ENCODE assay signal across 20 mouse cellular contexts in the genomic region with DNA sequence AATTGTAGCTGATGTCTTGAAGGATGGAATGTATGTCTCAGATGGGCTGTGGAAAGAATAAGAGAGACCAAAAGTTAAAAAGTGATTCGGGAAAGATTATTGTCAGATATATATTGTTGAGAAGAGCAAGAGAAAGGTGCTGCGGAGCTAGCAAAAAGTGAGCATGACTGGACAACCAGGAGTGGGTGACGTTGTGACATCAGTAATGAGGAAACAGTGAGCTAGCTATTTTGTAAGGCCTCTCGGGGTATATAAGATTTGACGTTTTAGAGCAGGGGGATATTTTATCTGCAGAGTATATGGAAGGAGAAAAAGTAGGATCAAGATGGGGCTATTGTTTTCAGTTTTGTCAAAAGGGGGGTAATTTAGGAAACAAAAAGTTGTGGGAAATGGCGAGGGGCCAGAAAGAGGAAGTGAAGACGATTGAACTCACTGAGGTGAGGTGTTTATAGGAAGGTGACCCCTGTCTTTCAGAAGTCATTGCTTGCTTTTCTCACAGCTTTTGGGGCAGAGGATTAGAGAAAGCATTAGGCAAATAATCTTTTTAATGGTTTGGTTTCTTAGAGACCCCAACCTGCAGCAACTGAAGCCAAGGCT. TPM values are rescaled to one million over a fixed set of nuclear protein-coding genes. Genes with fewer than 3 reads are reported as not detected.
DNase-seq lines count a peak whose midpoint lies in the region; ATAC-seq and TF ChIP-seq lines count a peak whose summit lies in the region.
"Had no signal": no experiment of that assay in that cellular context is flagged by ENCODE, and none has a peak within 500 bp of the region (broad histone marks: within the 10 kb centered on the region; RNA-seq: fewer than 3 reads in every experiment).

No protein-coding gene starts in this region.

- peaks cover 6% of the 10 kb centered on the region for H3K79me2 ChIP-seq in CH12.LX (replicated peaks; ENCODE audit: control insufficient read depth, extremely low read depth, insufficient read depth, poor library complexity, severe bottlenecking)

- H3K27me3 ChIP-seq in spleen, adult 2 months (ENCODE audit: control insufficient read depth, insufficient read depth, low read length), result no peaks in the 10 kb centered on the region
- no peaks in the 10 kb centered on the region for H3K27me3 ChIP-seq in CH12.LX (replicated peaks)
- no peaks in the 10 kb centered on the region for H3K27me3 ChIP-seq in hindbrain, embryonic 13.5 days
- H3K27me3 ChIP-seq: embryonic facial prominence, embryonic 13.5 days; forebrain, embryonic 13.5 days; heart, embryonic 13.5 days had no signal

- no peak for TF ChIP-seq RAD21 in CH12.LX (IDR thresholded peaks at IDR 0.05; ENCODE audit: low read depth, low read length)

- peak overlapping the region; percentile 46 for H3K4me2 ChIP-seq in CH12.LX (ENCODE audit: insufficient read depth, low read depth, poor library complexity, severe bottlenecking)
- no peak overlapping the region for H3K4me2 ChIP-seq in hindbrain, embryonic 13.5 days
- H3K4me2 ChIP-seq: embryonic facial prominence, embryonic 13.5 days; forebrain, embryonic 13.5 days; heart, embryonic 13.5 days; hindbrain, embryonic 14.5 days had no signal

- no peak overlapping the region for H3K4me3 ChIP-seq in spleen, adult 2 months (ENCODE audit: extremely low read depth, insufficient read depth, insufficient read length)
- H3K4me3 ChIP-seq in CH12.LX (replicated peaks in 1 of 3; ENCODE audit: low read depth in 2 of 3, low read length in 2 of 3, poor library complexity in 1 of 3), result no peak overlapping the region
- no peak overlapping the region for H3K4me3 ChIP-seq in hindbrain, embryonic 13.5 days
- H3K4me3 ChIP-seq: embryonic facial prominence, embryonic 13.5 days; forebrain, embryonic 13.5 days; heart, embryonic 13.5 days had no signal

- WGBS in spleen, adult 2 months, result 57% methylated on average over 7 of the region's 7 CpGs
- 94% methylated on average over 7 of the region's 7 CpGs for WGBS in hindbrain, embryonic 13.5 days

- peak overlapping the region; percentile 40; the same call in 1 of the 2 replicates for H3K27ac ChIP-seq in spleen, adult 2 months (ENCODE audit: insufficient read depth, low read length)
- peak overlapping the region; percentile 32 for H3K27ac ChIP-seq in CH12.LX (ENCODE audit: insufficient read depth, low read depth)
- H3K27ac ChIP-seq in hindbrain, embryonic 13.5 days, result no peak overlapping the region
- H3K27ac ChIP-seq: embryonic facial prominence, embryonic 13.5 days; forebrain, embryonic 13.5 days; heart, embryonic 13.5 days; hindbrain, embryonic 14.5 days had no signal

- no peaks in the 10 kb centered on the region for H3K9me3 ChIP-seq in CH12.LX (replicated peaks; ENCODE audit: low read length)
- no peaks in the 10 kb centered on the region for H3K9me3 ChIP-seq in hindbrain, embryonic 13.5 days
- H3K9me3 ChIP-seq: embryonic facial prominence, embryonic 13.5 days; forebrain, embryonic 13.5 days; heart, embryonic 13.5 days had no signal

- DNase-seq in spleen, adult 2 months (ENCODE audit: low read depth in 1 of 2, low spot score in 2 of 2), result peak in 1 of 2 experiments; percentile 20
- DNase-seq in spleen, postnatal 4 days (ENCODE audit: low spot score in 2 of 2), result no peak
- peak; percentile 48 for DNase-seq in CH12.LX (ENCODE audit: extremely low read depth)
- DNase-seq in left cerebral cortex, postnatal 25 days (ENCODE audit: low spot score in 2 of 2), result no peak
- DNase-seq in kidney, postnatal 36 days, result no peak
- DNase-seq: adrenal gland, postnatal 10 days; cerebellum, adult 11-12 months; cerebellum, adult 9-10 months; cerebellum, postnatal 36 days; forebrain, postnatal 0 days; gastrocnemius, postnatal 14 days; heart, postnatal 36 days had no signal

- intact Hi-C loops in left cerebral cortex, postnatal 25 days (cut with DNase I), result no loop called here

- peak; percentile 82 for TF ChIP-seq EP300 in CH12.LX (IDR thresholded peaks at IDR 0.05; ENCODE audit: low read length)

- in situ Hi-C loops in CH12.LX (cut with MboI; ENCODE audit: low pct_ligation_motif_present, low pct_unique_long_range_greater_than_20kb, low sequenced_read_pairs), result no loop called here

- peak; percentile 94 for ATAC-seq in megakaryocyte, adult 5-6 weeks (ENCODE audit: poor library complexity, severe bottlenecking)
- ATAC-seq in hindbrain, embryonic 13.5 days (ENCODE audit: low FRiP score), result no peak
- ATAC-seq: CD4-positive, CD25-positive, alpha-beta regulatory T cell, adult 4 months; forebrain, embryonic 13.5 days; forebrain, postnatal 0 days had no signal

- TF ChIP-seq CTCF in spleen, adult 2 months (IDR thresholded peaks at IDR 0.05; ENCODE audit: extremely low read depth, insufficient read depth, insufficient read length, insufficient replicate concordance), result no peak
- no peak for TF ChIP-seq CTCF in CH12.LX (conservative IDR thresholded peaks at IDR 0.05 in 1 of 2, IDR thresholded peaks at IDR 0.05 in 1 of 2; ENCODE audit: low read depth in 2 of 2, low read length in 2 of 2)

- TF ChIP-seq POLR2A in spleen, adult 2 months (IDR thresholded peaks at IDR 0.05; ENCODE audit: low read depth, low read length), result no peak
- no peak for TF ChIP-seq POLR2A in CH12.LX (IDR thresholded peaks at IDR 0.05; ENCODE audit: low read depth, low read length)

- H3K9ac ChIP-seq in CH12.LX (ENCODE audit: insufficient read depth, low read depth), result no peak overlapping the region
- H3K9ac ChIP-seq in hindbrain, embryonic 13.5 days, result no peak overlapping the region
- H3K9ac ChIP-seq: embryonic facial prominence, embryonic 13.5 days; forebrain, embryonic 13.5 days; forebrain, postnatal 0 days; heart, embryonic 13.5 days; hindbrain, embryonic 14.5 days had no signal

- peaks cover 25% of the 10 kb centered on the region for H3K36me3 ChIP-seq in spleen, adult 2 months (ENCODE audit: control insufficient read depth, insufficient read depth, low read length)
- H3K36me3 ChIP-seq in CH12.LX (replicated peaks in 1 of 2; ENCODE audit: control insufficient read depth in 1 of 2, insufficient read depth in 1 of 2, low read length in 1 of 2), result peaks cover 48 to 77% of the 10 kb centered on the region in 2 experiments
- H3K36me3 ChIP-seq in hindbrain, embryonic 13.5 days, result peaks cover 71% of the 10 kb centered on the region

- peaks cover 8% of the 10 kb centered on the region; the same call in 1 of the 2 replicates for H3K4me1 ChIP-seq in spleen, adult 2 months (ENCODE audit: control insufficient read depth, insufficient read depth, insufficient read length)
- peaks cover 9 to 47% of the 10 kb centered on the region in 2 experiments; a peak in 3 of 4 replicates for H3K4me1 ChIP-seq in CH12.LX (ENCODE audit: control insufficient read depth in 1 of 2, insufficient read depth in 2 of 2)
- no peaks in the 10 kb centered on the region for H3K4me1 ChIP-seq in hindbrain, embryonic 13.5 days (replicated peaks)
- H3K4me1 ChIP-seq: embryonic facial prominence, embryonic 13.5 days; forebrain, embryonic 13.5 days had no signal

- dilution Hi-C loops in CH12.LX (cut with MboI; ENCODE audit: extremely low pct_ligation_motif_present, extremely low pct_unique_long_range_greater_than_20kb, low sequenced_read_pairs), result no loop called here

TF ChIP-seq in CH12.LX, 34 proteins besides CTCF, POLR2A, EP300 and RAD21:
- TF ChIP-seq MEF2A (IDR thresholded peaks at IDR 0.05; ENCODE audit: borderline replicate concordance, low read depth, low read length) (peak; percentile 63; the same call in 1 of the 2 replicates), ETS1 (conservative IDR thresholded peaks at IDR 0.05; ENCODE audit: low read depth, low read length) (0 out of 2 replicates have a peak, but pooled peaks have one; percentile 19), BHLHE40 (IDR thresholded peaks at IDR 0.05; ENCODE audit: low read depth, low read length) (no peak), SIN3A (IDR thresholded peaks at IDR 0.05; ENCODE audit: low read length) (no peak), IRF4 (IDR thresholded peaks at IDR 0.05; ENCODE audit: low read depth, low read length) (peak; percentile 73; the same call in 1 of the 2 replicates)

RNA-seq across cellular contexts. Expression of gene Dip2b, which starts 33.7 kb away (rescaled TPM):
- 12.2 and 13.6 TPM in 2 replicates for polyA plus RNA-seq in spleen, adult 2 months (2012; rRNA removed)
- 15.1 and 16.7 TPM in 2 replicates for total RNA-seq in CH12.LX (2012; rRNA removed)
- total RNA-seq in CH12.LX (2014; rRNA removed), result 13.0 and 15.7 TPM in 2 replicates
- polyA plus RNA-seq in CH12.LX (2012; ENCODE audit: insufficient read length, low read depth), result 14.3 and 18.2 TPM in 2 replicates
- 17.2 and 17.6 TPM in 2 replicates for total RNA-seq in megakaryocyte, adult 5-6 weeks (2015)
- total RNA-seq in megakaryocyte, adult 5-6 weeks (2017), result 13.5 and 14.4 TPM in 2 replicates
- 10 to 100 TPM; 64.0 to 67.9 TPM for total RNA-seq in left cerebral cortex, postnatal 25 days (2021)
- polyA plus RNA-seq in hindbrain, embryonic 13.5 days (2015; fragmentation: Nextera tagmentation; extraction: Ambion mirVana), result 19.1 and 19.6 TPM in 2 replicates

RNA-seq across cellular contexts. Expression of gene Larp4, which starts 34.9 kb away (rescaled TPM):
- 27.5 and 37.6 TPM in 2 replicates for polyA plus RNA-seq in spleen, adult 2 months (2012; rRNA removed)
- total RNA-seq in CH12.LX (2012; rRNA removed) (96.3 and 113 TPM in 2 replicates), CH12.LX (2014; rRNA removed) (135 and 145 TPM in 2 replicates)
- polyA plus RNA-seq in CH12.LX (2012; ENCODE audit: insufficient read length, low read depth), result 74.6 and 81.9 TPM in 2 replicates
- total RNA-seq in megakaryocyte, adult 5-6 weeks (2015), result 58.8 and 75.1 TPM in 2 replicates
- total RNA-seq in megakaryocyte, adult 5-6 weeks (2017), result 42.6 and 42.9 TPM in 2 replicates
- total RNA-seq in left cerebral cortex, postnatal 25 days (2021), result 10 to 100 TPM; 47.0 to 47.3 TPM
- 23.1 and 23.3 TPM in 2 replicates for polyA plus RNA-seq in hindbrain, embryonic 13.5 days (2015; fragmentation: Nextera tagmentation; extraction: Ambion mirVana)

RNA-seq across cellular contexts. Expression of gene Fam186a, which starts 37.9 kb away (rescaled TPM):
- not detected in 2 replicates for polyA plus RNA-seq in spleen, adult 2 months (2012; rRNA removed)
- total RNA-seq in CH12.LX (2012; rRNA removed), result 0.08 TPM in 1 of 2 replicates, not detected in the other
- not detected in 2 replicates for total RNA-seq in CH12.LX (2014; rRNA removed)
- not detected in 2 replicates for polyA plus RNA-seq in CH12.LX (2012; ENCODE audit: insufficient read length, low read depth)
- total RNA-seq in megakaryocyte, adult 5-6 weeks (2015), result not detected in 2 replicates
- not detected in 2 replicates for total RNA-seq in megakaryocyte, adult 5-6 weeks (2017)
- under 1 TPM in 1 of 2 experiments, not detected in 1; 0.05 TPM for total RNA-seq in left cerebral cortex, postnatal 25 days (2021)
- polyA plus RNA-seq in hindbrain, embryonic 13.5 days (2015; fragmentation: Nextera tagmentation; extraction: Ambion mirVana), result not detected in 2 replicates
- total RNA-seq: forebrain, postnatal 0 days; MEL had no signal
- polyA plus RNA-seq: CD4-positive, CD25-positive, alpha-beta regulatory T cell, adult 4 months; forebrain, embryonic 13.5 days; forebrain, postnatal 0 days; heart, embryonic 13.5 days had no signal
